Mouse (Mus musculus): ENCODE results near the gene Cpd.

Cpd gene

GRCm38 (mm10) chr11:76846878-76847222 is at the start of gene Cpd:
Cpd (minus strand) TSS chr11:76847018.
- peak; percentile 96 to 97 for DNase-seq (ENCODE audit: low spot score in 2 of 2)

GRCm38 (mm10) chr11:76896360-76896759 is 49.5 kb upstream of the Cpd start:
- no peak for DNase-seq (ENCODE audit: low spot score in 2 of 2)

- DNase-seq (ENCODE audit: low spot score in 2 of 2) = peak in 1 of 2 experiments; percentile 61
Observed at GRCm38 (mm10) chr11:76894240-76894639, 47.4 kb upstream of the Cpd start.

- DNase-seq (ENCODE audit: low spot score in 2 of 2) = no peak
Observed at GRCm38 (mm10) chr11:76893570-76893969, 46.8 kb upstream of the Cpd start.

- no peak for DNase-seq (ENCODE audit: low spot score in 2 of 2)
Observed at GRCm38 (mm10) chr11:76892972-76893371, 46.2 kb upstream of the Cpd start.

GRCm38 (mm10) chr11:76891738-76892349 is 45.0 kb upstream of the Cpd start:
- DNase-seq (ENCODE audit: low spot score in 2 of 2) = no peak

- DNase-seq (ENCODE audit: low spot score in 2 of 2) = no peak
Observed at GRCm38 (mm10) chr11:76891171-76891570, 44.4 kb upstream of the Cpd start.

- DNase-seq (ENCODE audit: low spot score in 2 of 2) = no peak
Observed at GRCm38 (mm10) chr11:76889339-76890164, 42.7 kb upstream of the Cpd start.

- no peak for DNase-seq (ENCODE audit: low spot score in 2 of 2)
Observed at GRCm38 (mm10) chr11:76884451-76884850, 37.6 kb upstream of the Cpd start.

- no peak for DNase-seq (ENCODE audit: low spot score in 2 of 2)
Observed at GRCm38 (mm10) chr11:76879816-76880215, 33.0 kb upstream of the Cpd start.

- DNase-seq (ENCODE audit: low spot score in 2 of 2) = no peak
Observed at GRCm38 (mm10) chr11:76874766-76875165, 27.9 kb upstream of the Cpd start.

GRCm38 (mm10) chr11:76873865-76874264 is 27.0 kb upstream of the Cpd start:
- DNase-seq (ENCODE audit: low spot score in 2 of 2) = no peak

GRCm38 (mm10) chr11:76872556-76873234 is 25.9 kb upstream of the Cpd start:
- DNase-seq (ENCODE audit: low spot score in 2 of 2) = no peak

GRCm38 (mm10) chr11:76861185-76861584 is 14.4 kb upstream of the Cpd start:
- DNase-seq (ENCODE audit: low spot score in 2 of 2) = no peak

- no peak for DNase-seq (ENCODE audit: low spot score in 2 of 2)
Observed at GRCm38 (mm10) chr11:76859261-76859660, 12.4 kb upstream of the Cpd start.

- no peak for DNase-seq (ENCODE audit: low spot score in 2 of 2)
Observed at GRCm38 (mm10) chr11:76858781-76859180, 12.0 kb upstream of the Cpd start.

- no peak for DNase-seq (ENCODE audit: low spot score in 2 of 2)
Observed at GRCm38 (mm10) chr11:76857111-76857510, 10.3 kb upstream of the Cpd start.

- no peak for DNase-seq (ENCODE audit: low spot score in 2 of 2)
Observed at GRCm38 (mm10) chr11:76856601-76857000, 9.8 kb upstream of the Cpd start.

- no peak for DNase-seq (ENCODE audit: low spot score in 2 of 2)
Observed at GRCm38 (mm10) chr11:76854475-76855341, 7.9 kb upstream of the Cpd start.

GRCm38 (mm10) chr11:76851512-76851911 is 4.7 kb upstream of the Cpd start:
- no peak for DNase-seq (ENCODE audit: low spot score in 2 of 2)

- no peak for DNase-seq (ENCODE audit: low spot score in 2 of 2)
Observed at GRCm38 (mm10) chr11:76849596-76849995, 2.8 kb upstream of the Cpd start.

GRCm38 (mm10) chr11:76848081-76848480 is 1.3 kb upstream of the Cpd start:
- no peak for DNase-seq (ENCODE audit: low spot score in 2 of 2)
